Mouse (Mus musculus) spleen, embryonic (tissue): ENCODE measurements around the gene Nkx6-1.

Source experiments
- CTCF ChIA-PET: fragments of 350-600 bp; sonication (Branson Sonifier 250); formaldehyde crosslinking; loops from one replicate; lab custom pipeline; 2022; lab: Charles Lee

Gene Nkx6-1

DNA sequence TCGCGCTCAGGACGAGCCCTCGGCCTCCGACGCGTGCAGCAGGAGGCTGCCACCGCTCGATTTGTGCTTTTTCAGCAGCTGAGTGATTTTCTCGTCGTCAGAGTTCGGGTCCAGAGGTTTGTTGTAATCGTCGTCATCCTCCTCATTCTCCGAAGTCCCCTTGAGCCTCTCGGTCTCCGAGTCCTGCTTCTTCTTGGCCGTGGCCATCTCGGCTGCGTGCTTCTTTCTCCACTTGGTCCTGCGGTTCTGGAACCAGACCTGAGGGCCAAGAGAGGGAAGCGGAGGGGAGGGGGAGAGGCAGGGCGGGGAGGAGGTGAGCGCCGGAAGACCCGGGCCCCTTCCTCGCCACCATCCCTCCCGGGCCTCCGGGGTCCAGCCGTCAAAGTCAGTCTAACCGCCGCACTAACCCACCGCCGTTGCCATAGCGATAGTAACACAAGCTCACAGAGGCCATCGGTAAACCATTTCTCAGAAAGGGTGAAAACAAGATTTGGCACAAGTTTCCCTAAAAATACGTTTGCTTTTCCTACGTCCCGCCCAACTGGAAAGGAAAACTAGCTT is 5.3 kb downstream of the Nkx6-1 start:
- CTCF ChIA-PET = no interaction called here

GRCm38 (mm10) chr5:101658984-101659290 is 5.9 kb downstream of the Nkx6-1 start:
- CTCF ChIA-PET = no interaction called here

- CTCF ChIA-PET = no interaction called here
Measured at GRCm38 (mm10) chr5:101658188-101658983, 6.4 kb downstream of the Nkx6-1 start.

DNA sequence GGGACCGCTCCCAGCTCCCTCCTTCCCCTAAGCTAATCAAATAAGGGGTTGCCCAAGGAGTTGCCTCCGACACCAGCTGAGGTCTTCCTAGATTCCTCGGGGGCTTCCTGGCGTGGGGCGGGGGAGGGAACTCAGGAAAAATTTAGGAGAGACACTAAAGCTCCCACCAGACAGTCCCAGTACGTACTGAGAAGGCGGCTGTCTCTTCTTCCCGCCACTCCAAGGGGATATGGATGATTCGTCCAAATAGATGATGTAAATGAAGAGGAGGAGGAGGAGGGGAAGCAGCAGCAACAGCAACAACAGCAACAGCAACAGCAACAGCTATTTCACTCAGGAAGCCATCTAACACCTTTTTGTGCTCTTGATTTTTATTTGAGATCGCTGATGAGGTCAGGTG is 7.1 kb downstream of the Nkx6-1 start:
- CTCF ChIA-PET = no interaction called here

DNA sequence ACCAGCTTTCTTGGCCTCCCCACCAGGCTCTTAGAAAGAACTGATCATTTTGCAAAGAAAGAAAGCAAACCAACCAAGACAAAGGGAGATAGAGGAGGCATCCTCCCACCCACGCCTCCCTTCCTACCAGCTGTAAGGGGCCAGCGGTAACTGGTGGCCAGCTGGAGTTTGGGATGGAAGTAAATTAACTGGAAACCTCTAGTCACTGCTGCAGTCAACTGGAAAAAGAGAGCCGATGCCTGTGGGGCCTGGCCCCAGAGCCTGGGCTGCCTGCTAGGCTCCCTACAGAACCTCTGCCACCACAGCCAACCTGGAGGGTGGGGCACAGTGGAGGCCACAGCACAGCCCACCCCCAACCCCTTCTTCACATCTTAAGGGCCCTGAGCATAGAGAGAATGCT is 8.7 kb downstream of the Nkx6-1 start:
- CTCF ChIA-PET = no interaction called here

DNA sequence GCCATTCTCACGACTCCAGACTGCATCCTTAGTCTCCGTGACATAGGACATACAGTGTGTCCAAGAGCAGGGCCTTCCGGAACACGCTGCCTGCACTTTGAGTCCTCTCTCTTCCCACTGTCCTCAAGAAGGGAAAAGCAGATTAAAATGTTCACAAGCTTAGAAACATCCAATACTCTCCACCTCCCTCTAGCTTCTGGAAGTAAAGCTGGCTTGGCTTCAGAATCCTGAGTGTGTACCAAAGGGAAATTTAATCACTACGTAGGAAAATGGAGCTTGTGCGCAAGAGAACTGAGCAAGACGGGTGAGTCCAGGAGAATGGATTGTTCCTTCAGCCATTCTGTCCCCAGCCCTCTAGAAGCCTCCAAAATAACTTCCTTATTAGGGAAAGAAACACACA is 9.4 kb downstream of the Nkx6-1 start:
- CTCF ChIA-PET = no interaction called here

- CTCF ChIA-PET = no interaction called here
Measured at GRCm38 (mm10) chr5:101647726-101648686, 16.8 kb downstream of the Nkx6-1 start.

- CTCF ChIA-PET = no interaction called here
Measured at GRCm38 (mm10) chr5:101646961-101647575, 17.7 kb downstream of the Nkx6-1 start.

GRCm38 (mm10) chr5:101645071-101645470 is 19.7 kb downstream of the Nkx6-1 start:
- CTCF ChIA-PET = no interaction called here

DNA sequence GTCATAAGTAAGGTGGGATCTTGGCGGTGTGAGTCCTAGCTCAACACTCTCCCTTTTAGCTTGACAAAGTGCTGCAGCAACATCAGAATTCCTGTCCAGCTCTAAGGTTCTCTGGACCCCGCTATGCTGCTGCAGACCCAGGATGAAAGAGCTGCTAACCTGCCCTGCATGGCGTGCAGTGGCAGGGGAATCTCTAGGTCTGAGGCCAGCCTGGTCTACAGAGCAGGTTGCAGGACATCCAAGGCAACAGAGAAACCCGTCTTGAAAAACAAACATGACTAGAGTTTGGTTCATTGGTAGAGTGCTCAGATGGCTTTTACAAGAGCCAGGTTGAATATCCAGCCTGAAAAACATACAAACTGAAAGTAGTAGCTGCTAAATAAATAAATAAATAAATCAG is 26.7 kb downstream of the Nkx6-1 start:
- CTCF ChIA-PET = no interaction called here
